Mouse (Mus musculus): ENCODE measurements around the gene Grem2. TPM values are rescaled to one million over a fixed set of nuclear protein-coding genes. Genes with fewer than 3 reads are reported as not detected.

The Grem2 gene
- polyA plus RNA-seq, 1 experiment from 2014 or later, result 1.8 TPM

DNA sequence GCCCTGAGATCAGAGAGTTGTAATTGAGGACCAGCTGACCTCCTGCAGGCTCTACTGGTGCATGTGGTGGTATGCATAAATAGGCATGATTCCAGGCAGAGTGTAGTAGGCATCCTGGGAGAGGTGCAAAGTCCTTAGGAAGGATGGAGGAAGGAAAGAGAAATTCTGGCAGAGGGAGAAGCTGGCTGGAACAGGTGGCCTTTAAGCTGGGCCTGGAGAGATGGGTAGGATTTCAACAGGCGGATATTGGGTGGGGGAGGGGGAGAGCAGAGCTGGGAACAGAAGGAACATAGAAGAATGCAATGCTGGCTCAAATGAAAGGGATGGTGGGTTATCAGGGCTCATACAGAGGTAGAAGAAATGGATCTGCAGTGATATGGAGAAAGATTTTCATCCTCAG, 18.9 kb downstream of the Grem2 start:
- H3K27me3 ChIP-seq (ENCODE audit: control insufficient read depth, insufficient read depth, low read length), result no peaks in the 10 kb centered on the region
- no peaks in the 10 kb centered on the region for H3K4me1 ChIP-seq (replicated peaks; ENCODE audit: control insufficient read depth, insufficient read depth, low read length)
- ATAC-seq (ENCODE audit: low FRiP score), result no peak
- H3K27ac ChIP-seq, result no peak overlapping the region
- H3K36me3 ChIP-seq (replicated peaks; ENCODE audit: control insufficient read depth, insufficient read depth), result no peaks in the 10 kb centered on the region
- no peak overlapping the region for H3K4me3 ChIP-seq (replicated peaks; ENCODE audit: low read length)
- H3K4me2 ChIP-seq (replicated peaks), result no peak overlapping the region
- no peaks in the 10 kb centered on the region for H3K9me3 ChIP-seq (ENCODE audit: control insufficient read depth, low read length)
- 75% methylated on average over 1 of the region's 1 CpGs for WGBS
- no peak overlapping the region for H3K9ac ChIP-seq
- no peak for DNase-seq (ENCODE audit: low spot score)

GRCm38 (mm10) chr1:174892471-174892870, 29.1 kb downstream of the Grem2 start:
- Histone ChIP-seq H3K27ac (no peak overlapping the region), H3K9me3 (ENCODE audit: control insufficient read depth, low read length) (no peaks in the 10 kb centered on the region), H3K36me3 (replicated peaks; ENCODE audit: control insufficient read depth, insufficient read depth) (no peaks in the 10 kb centered on the region), H3K9ac (no peak overlapping the region), H3K4me1 (replicated peaks; ENCODE audit: control insufficient read depth, insufficient read depth, low read length) (no peaks in the 10 kb centered on the region), H3K4me3 (replicated peaks; ENCODE audit: low read length) (no peak overlapping the region), H3K27me3 (ENCODE audit: control insufficient read depth, insufficient read depth, low read length) (no peaks in the 10 kb centered on the region), H3K4me2 (replicated peaks) (no peak overlapping the region)
- ATAC-seq (ENCODE audit: low FRiP score), result no peak
- WGBS, result 88% methylated on average over 7 of the region's 7 CpGs
- no peak for DNase-seq (ENCODE audit: low spot score)

- 91% methylated on average over 14 of the region's 14 CpGs for WGBS
- no peak for DNase-seq (ENCODE audit: low spot score)
- H3K9me3 ChIP-seq (ENCODE audit: control insufficient read depth, low read length), result no peaks in the 10 kb centered on the region
- ATAC-seq (ENCODE audit: low FRiP score), result no peak
- no peaks in the 10 kb centered on the region for H3K4me1 ChIP-seq (replicated peaks; ENCODE audit: control insufficient read depth, insufficient read depth, low read length)
- no peaks in the 10 kb centered on the region for H3K36me3 ChIP-seq (replicated peaks; ENCODE audit: control insufficient read depth, insufficient read depth)
- no peak overlapping the region for H3K4me2 ChIP-seq (replicated peaks)
- H3K27me3 ChIP-seq (ENCODE audit: control insufficient read depth, insufficient read depth, low read length), result no peaks in the 10 kb centered on the region
- no peak overlapping the region for H3K4me3 ChIP-seq (replicated peaks; ENCODE audit: low read length)
- H3K27ac ChIP-seq, result no peak overlapping the region
- no peak overlapping the region for H3K9ac ChIP-seq
Observed at GRCm38 (mm10) chr1:174888684-174889405, 32.8 kb downstream of the Grem2 start.

GRCm38 (mm10) chr1:174888073-174888472, 33.5 kb downstream of the Grem2 start:
- no peak for ATAC-seq (ENCODE audit: low FRiP score)
- Histone ChIP-seq H3K27me3 (ENCODE audit: control insufficient read depth, insufficient read depth, low read length) (no peaks in the 10 kb centered on the region), H3K4me2 (replicated peaks) (no peak overlapping the region), H3K36me3 (replicated peaks; ENCODE audit: control insufficient read depth, insufficient read depth) (no peaks in the 10 kb centered on the region), H3K4me3 (replicated peaks; ENCODE audit: low read length) (no peak overlapping the region), H3K9ac (no peak overlapping the region), H3K4me1 (replicated peaks; ENCODE audit: control insufficient read depth, insufficient read depth, low read length) (no peaks in the 10 kb centered on the region), H3K9me3 (ENCODE audit: control insufficient read depth, low read length) (no peaks in the 10 kb centered on the region), H3K27ac (no peak overlapping the region)
- no peak for DNase-seq (ENCODE audit: low spot score)
- WGBS, result 100% methylated on average over 1 of the region's 1 CpGs

- H3K27ac ChIP-seq, result no peak overlapping the region
- H3K9me3 ChIP-seq (ENCODE audit: control insufficient read depth, low read length), result no peaks in the 10 kb centered on the region
- no peaks in the 10 kb centered on the region for H3K36me3 ChIP-seq (replicated peaks; ENCODE audit: control insufficient read depth, insufficient read depth)
- ATAC-seq (ENCODE audit: low FRiP score) (no peak), DNase-seq (ENCODE audit: low spot score) (no peak)
- H3K27me3 ChIP-seq (ENCODE audit: control insufficient read depth, insufficient read depth, low read length), result no peaks in the 10 kb centered on the region
- H3K4me3 ChIP-seq (replicated peaks; ENCODE audit: low read length), result no peak overlapping the region
- WGBS, result 97% methylated on average over 1 of the region's 1 CpGs
- no peak overlapping the region for H3K9ac ChIP-seq
- no peaks in the 10 kb centered on the region for H3K4me1 ChIP-seq (replicated peaks; ENCODE audit: control insufficient read depth, insufficient read depth, low read length)
- no peak overlapping the region for H3K4me2 ChIP-seq (replicated peaks)
Observed at GRCm38 (mm10) chr1:174882496-174882895, 39.1 kb downstream of the Grem2 start.

DNA sequence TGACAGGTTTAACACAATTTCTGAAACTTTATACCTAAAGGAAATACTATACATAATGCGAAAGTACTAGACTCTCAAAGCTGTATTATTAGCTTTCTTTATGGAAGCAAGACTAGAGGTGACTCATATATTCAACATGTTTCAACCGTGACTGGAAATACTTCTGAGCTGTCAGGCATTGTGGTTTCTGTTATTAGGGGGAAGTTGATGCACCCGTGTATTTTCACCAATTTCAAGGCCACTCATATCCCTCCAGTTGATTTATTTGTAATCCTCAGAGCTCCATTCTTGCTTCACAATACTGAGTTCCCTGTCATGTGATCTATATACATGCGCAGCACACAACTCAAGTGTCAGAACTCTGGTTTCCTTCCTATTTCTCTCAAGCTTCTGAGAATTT, 46.4 kb downstream of the Grem2 start:
- H3K4me1 ChIP-seq (replicated peaks; ENCODE audit: control insufficient read depth, insufficient read depth, low read length), result no peaks in the 10 kb centered on the region
- H3K27ac ChIP-seq, result no peak overlapping the region
- no peak overlapping the region for H3K4me3 ChIP-seq (replicated peaks; ENCODE audit: low read length)
- ATAC-seq (ENCODE audit: low FRiP score) (no peak), DNase-seq (ENCODE audit: low spot score) (no peak)
- no peak overlapping the region for H3K9ac ChIP-seq
- WGBS, result 90% methylated on average over 4 of the region's 4 CpGs
- H3K4me2 ChIP-seq (replicated peaks), result no peak overlapping the region
- no peaks in the 10 kb centered on the region for H3K27me3 ChIP-seq (ENCODE audit: control insufficient read depth, insufficient read depth, low read length)
- H3K9me3 ChIP-seq (ENCODE audit: control insufficient read depth, low read length), result no peaks in the 10 kb centered on the region
- H3K36me3 ChIP-seq (replicated peaks; ENCODE audit: control insufficient read depth, insufficient read depth), result no peaks in the 10 kb centered on the region

- no peaks in the 10 kb centered on the region for H3K9me3 ChIP-seq (ENCODE audit: control insufficient read depth, low read length)
- WGBS, result 76% methylated on average over 10 of the region's 10 CpGs
- H3K4me3 ChIP-seq (replicated peaks; ENCODE audit: low read length), result no peak overlapping the region
- no peak for DNase-seq (ENCODE audit: low spot score)
- H3K4me2 ChIP-seq (replicated peaks), result no peak overlapping the region
- no peaks in the 10 kb centered on the region for H3K36me3 ChIP-seq (replicated peaks; ENCODE audit: control insufficient read depth, insufficient read depth)
- no peaks in the 10 kb centered on the region for H3K27me3 ChIP-seq (ENCODE audit: control insufficient read depth, insufficient read depth, low read length)
- H3K4me1 ChIP-seq (replicated peaks; ENCODE audit: control insufficient read depth, insufficient read depth, low read length), result no peaks in the 10 kb centered on the region
- H3K9ac ChIP-seq, result no peak overlapping the region
- ATAC-seq (ENCODE audit: low FRiP score), result no peak
- H3K27ac ChIP-seq, result no peak overlapping the region
Observed at GRCm38 (mm10) chr1:174860407-174861118, 61.1 kb downstream of the Grem2 start.

- no peak overlapping the region for H3K4me2 ChIP-seq (replicated peaks)
- H3K27ac ChIP-seq, result no peak overlapping the region
- H3K9ac ChIP-seq, result no peak overlapping the region
- no peak overlapping the region for H3K4me3 ChIP-seq (replicated peaks; ENCODE audit: low read length)
- DNase-seq (ENCODE audit: low spot score), result no peak
- H3K4me1 ChIP-seq (replicated peaks; ENCODE audit: control insufficient read depth, insufficient read depth, low read length), result no peaks in the 10 kb centered on the region
- H3K27me3 ChIP-seq (ENCODE audit: control insufficient read depth, insufficient read depth, low read length), result no peaks in the 10 kb centered on the region
- H3K9me3 ChIP-seq (ENCODE audit: control insufficient read depth, low read length), result no peaks in the 10 kb centered on the region
- no peaks in the 10 kb centered on the region for H3K36me3 ChIP-seq (replicated peaks; ENCODE audit: control insufficient read depth, insufficient read depth)
- ATAC-seq (ENCODE audit: low FRiP score), result no peak
- 82% methylated on average over 2 of the region's 2 CpGs for WGBS
Observed at GRCm38 (mm10) chr1:174856188-174856587, 65.4 kb downstream of the Grem2 start.

DNA sequence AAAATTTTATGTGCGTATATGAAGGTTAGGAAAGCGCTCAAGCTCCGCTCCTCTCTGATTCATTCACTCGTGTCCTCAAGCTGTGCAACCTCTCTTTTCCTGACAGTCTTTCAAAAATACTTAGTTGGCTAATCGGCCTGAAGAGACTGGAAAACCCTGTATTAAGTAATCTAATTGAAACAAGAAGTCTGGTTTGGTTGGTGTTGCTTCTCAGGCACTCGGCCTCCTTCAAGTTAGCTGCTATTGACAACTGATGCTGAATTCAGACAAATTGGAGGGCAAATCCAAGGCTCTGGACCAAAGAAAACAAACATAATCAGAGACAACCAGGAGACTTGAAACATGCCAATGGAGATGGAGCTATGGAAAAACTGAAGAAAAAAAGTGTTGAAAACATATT, 76.8 kb downstream of the Grem2 start:
- H3K27ac ChIP-seq, result no peak overlapping the region
- no peaks in the 10 kb centered on the region for H3K36me3 ChIP-seq (replicated peaks; ENCODE audit: control insufficient read depth, insufficient read depth)
- DNase-seq (ENCODE audit: low spot score), result no peak
- H3K4me2 ChIP-seq (replicated peaks), result no peak overlapping the region
- no peak overlapping the region for H3K4me3 ChIP-seq (replicated peaks; ENCODE audit: low read length)
- WGBS, result 82% methylated on average over 6 of the region's 6 CpGs
- no peaks in the 10 kb centered on the region for H3K27me3 ChIP-seq (ENCODE audit: control insufficient read depth, insufficient read depth, low read length)
- no peaks in the 10 kb centered on the region for H3K9me3 ChIP-seq (ENCODE audit: control insufficient read depth, low read length)
- no peaks in the 10 kb centered on the region for H3K4me1 ChIP-seq (replicated peaks; ENCODE audit: control insufficient read depth, insufficient read depth, low read length)
- H3K9ac ChIP-seq, result no peak overlapping the region
- ATAC-seq (ENCODE audit: low FRiP score), result no peak

Measured in hindbrain, embryonic 14.5 days (tissue).